Mouse (Mus musculus) G1E (cell line): Measurements from ENCODE around the gene Pex16. TPM values are rescaled to one million over a fixed set of nuclear protein-coding genes. Genes with fewer than 3 reads are reported as not detected.

Experiments used
- ATAC-seq: 2 replicates; pipeline ENCODE4 v1.8.0; 2016; ENCODE audit warnings: mild to moderate bottlenecking; ENCODE audit not compliant: insufficient number of reproducible peaks, poor library complexity, low FRiP score, severe bottlenecking; ENCODE audit errors: extremely low read depth
- DNase-seq: peaks from one replicate; pipeline ENCODE4 v3.0.0; 2012; ENCODE audit warnings: low spot score
- H3K27me3 ChIP-seq: 2 replicates; pipeline ENCODE4 v1.6.1; 2012; ENCODE audit warnings: mild to moderate bottlenecking, low read length, inconsistent platforms; ENCODE audit not compliant: insufficient read depth
- H3K36me3 ChIP-seq: replicated peaks from 2 replicates; pipeline ENCODE3; 2012; ENCODE audit warnings: mild to moderate bottlenecking, inconsistent platforms
- H3K4me1 ChIP-seq: 2 replicates; pipeline ENCODE4 v1.6.1; 2012; ENCODE audit warnings: low read depth, low read length, inconsistent platforms, mixed read lengths; ENCODE audit not compliant: insufficient read depth
- H3K4me3 ChIP-seq: 2 replicates; pipeline ENCODE4 v1.5.1; 2012; ENCODE audit warnings: low read depth, mild to moderate bottlenecking, inconsistent platforms, low read length, moderate library complexity, mixed read lengths
- H3K9me3 ChIP-seq: replicated peaks from 2 replicates; pipeline ENCODE4 v1.6.1; 2012; ENCODE audit warnings: inconsistent platforms
- CTCF ChIP-seq: IDR thresholded peaks from 2 replicates; pipeline ENCODE4 v1.5.1; 2012; ENCODE audit warnings: low read depth, low read length, inconsistent platforms, mixed read lengths
- GATA1 ChIP-seq: IDR thresholded peaks from 2 replicates; pipeline ENCODE4 v1.6.1; 2012; ENCODE audit warnings: borderline replicate concordance, low read length, inconsistent platforms, mixed read lengths
- GATA2 ChIP-seq: IDR thresholded peaks from 2 replicates; pipeline ENCODE4 v1.6.1; 2012; ENCODE audit warnings: low read depth, low read length, inconsistent platforms, borderline replicate concordance
- POLR2AphosphoS5 ChIP-seq: IDR thresholded peaks from 2 replicates; pipeline ENCODE4 v1.6.1; 2012; ENCODE audit warnings: low read depth, low read length, inconsistent platforms; ENCODE audit not compliant: insufficient replicate concordance
- TAL1 ChIP-seq: conservative IDR thresholded peaks from 2 replicates; pipeline ENCODE4 v1.6.1; 2012; ENCODE audit warnings: low read depth, low read length, inconsistent platforms, mixed read lengths
- polyA plus RNA-seq: library from polyadenylated mRNA; stranded (reverse); fragments of >175 nt; gene quantifications from 2 replicates; pipeline ENCODE4 v1.2.3, GENCODE M21; 2012
- total RNA-seq, 2 experiments: library from RNA; stranded (forward) in 1 of 2; stranded (reverse) in 1 of 2; fragments of 200-1000 nt in 1 of 2; fragments of >200 nt in 1 of 2; fragmentation: Nextera tagmentation in 1 of 2; gene quantifications; 2 replicates each; pipeline ENCODE4 v1.2.3; 2014 to 2017

The Pex16 gene
- total and polyA plus RNA-seq, 3 experiments, result 6.9 to 22.0 (median 13.3) TPM

DNA sequence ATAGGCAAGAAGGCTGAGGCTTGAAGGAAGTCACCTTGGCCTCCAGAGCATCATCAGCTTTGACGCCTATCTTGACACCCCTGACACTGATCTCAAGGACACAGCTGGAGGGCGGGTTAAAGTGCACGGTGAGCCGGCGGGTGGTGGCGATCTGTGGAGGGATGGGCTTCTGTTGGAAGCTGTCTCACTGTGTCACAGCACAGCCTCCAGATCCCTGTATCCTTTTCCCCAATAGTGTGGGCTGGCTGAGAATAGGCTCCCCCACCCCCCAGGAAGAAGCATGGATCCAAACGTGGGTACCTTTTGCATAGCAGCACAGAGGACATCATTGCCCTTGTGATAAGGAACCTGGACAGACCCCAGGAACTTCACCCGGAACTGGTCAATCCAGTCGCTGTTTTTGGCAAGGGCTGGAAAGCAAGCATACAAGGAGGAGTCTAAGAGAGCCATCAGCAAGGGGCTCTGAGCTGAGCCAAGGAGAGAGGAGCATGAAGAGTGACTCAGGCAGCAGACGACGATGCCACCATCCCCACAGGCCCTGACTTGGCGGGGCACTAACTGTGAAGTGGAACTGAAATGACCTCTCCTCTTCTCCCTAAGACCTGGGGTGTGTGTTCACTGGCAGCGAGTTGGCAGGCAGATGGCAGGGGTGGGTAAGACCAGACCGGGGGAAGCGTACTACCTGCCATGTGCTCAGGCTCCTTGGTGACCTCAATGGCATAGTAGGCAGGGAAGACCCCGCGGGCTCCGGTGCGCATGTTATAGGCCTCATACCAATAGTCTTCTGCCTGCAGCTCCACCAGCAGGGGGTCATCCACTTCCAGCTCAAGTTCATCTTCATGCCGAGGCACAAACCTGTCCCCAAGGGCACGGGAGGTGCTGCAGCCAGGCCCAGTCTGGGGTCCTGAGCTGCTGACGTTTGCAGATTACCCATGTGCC, 10.9 kb downstream of the Pex16 start:
- Histone ChIP-seq H3K27me3 (peaks cover 61% of the 10 kb centered on the region), H3K9me3 (no peaks in the 10 kb centered on the region), H3K36me3 (peaks cover 35% of the 10 kb centered on the region), H3K4me1 (peaks cover 20% of the 10 kb centered on the region; the same call in 1 of the 2 replicates), H3K4me3 (no peak overlapping the region)
- ATAC-seq, result no peak
- TF ChIP-seq POLR2AphosphoS5 (no peak), TAL1 (no peak), GATA2 (no peak), GATA1 (no peak), CTCF (no peak)
- DNase-seq, result no peak

DNA sequence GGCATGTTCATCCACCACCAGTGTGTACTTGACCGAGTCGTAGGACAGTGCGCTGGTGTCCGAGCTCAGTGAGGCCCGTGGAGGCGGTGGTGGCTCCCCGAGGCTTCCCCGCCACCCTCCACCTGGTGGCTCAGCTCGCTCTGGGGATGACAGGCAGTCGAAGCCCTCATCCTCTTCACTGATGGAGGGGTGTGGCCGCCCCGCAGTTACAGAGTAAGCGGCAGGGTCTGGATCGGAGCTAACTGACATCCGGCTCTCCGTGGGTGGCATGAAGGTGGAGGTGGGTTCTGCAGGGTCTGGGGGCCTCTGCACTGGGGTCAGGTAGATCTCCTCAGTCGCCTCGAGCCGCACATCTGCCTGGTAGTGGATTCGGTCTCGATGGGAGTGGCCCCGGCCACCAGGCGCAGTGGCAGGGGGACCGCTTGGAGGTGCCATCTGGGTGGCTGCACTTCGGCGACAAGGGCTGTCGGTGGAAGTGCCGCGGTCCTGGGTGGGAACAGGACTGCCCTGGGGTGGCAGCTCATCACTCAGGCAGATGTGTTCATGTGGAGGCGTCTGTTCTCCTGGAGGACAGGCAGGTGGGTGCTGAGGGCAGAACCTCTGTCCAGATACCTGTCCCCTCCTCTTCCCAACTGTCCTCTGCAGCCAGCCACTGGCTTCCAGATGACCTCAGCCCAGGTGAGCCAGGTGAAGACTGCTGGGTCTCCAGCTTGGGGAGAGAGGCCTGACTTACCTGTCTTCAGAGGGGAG, 12.5 kb downstream of the Pex16 start:
- no peak for TF ChIP-seq GATA1
- no peak for TF ChIP-seq GATA2
- TF ChIP-seq TAL1, result no peak
- TF ChIP-seq CTCF, result no peak
- no peak for TF ChIP-seq POLR2AphosphoS5
- Histone ChIP-seq H3K27me3 (peaks cover 78% of the 10 kb centered on the region), H3K4me3 (no peak overlapping the region), H3K36me3 (peaks cover 19% of the 10 kb centered on the region), H3K4me1 (peaks cover 20% of the 10 kb centered on the region; the same call in 1 of the 2 replicates), H3K9me3 (no peaks in the 10 kb centered on the region)
- DNase-seq, result no peak
- ATAC-seq, result no peak

DNA sequence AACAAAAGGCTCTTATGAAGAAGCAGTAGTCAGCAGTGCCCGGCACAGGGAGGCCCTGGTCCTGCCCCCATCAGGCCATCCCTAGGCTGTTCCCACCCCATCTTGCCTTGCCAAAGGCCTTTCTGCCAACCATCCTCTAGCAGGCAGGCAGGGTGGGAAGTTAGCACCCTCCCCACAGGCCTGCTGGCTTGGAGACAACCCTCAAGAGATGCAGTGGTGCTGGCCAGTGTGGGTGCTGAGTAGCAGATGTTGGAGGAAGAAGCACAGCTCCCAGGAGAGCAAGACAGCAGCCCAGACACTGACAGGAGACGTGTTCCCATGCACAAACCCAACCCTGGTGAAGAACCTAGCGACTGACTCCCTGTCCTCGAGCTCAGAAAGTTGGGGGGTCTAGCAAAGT, 13.2 kb downstream of the Pex16 start:
- TF ChIP-seq GATA1 (no peak), GATA2 (no peak), POLR2AphosphoS5 (no peak)
- ATAC-seq (no peak), DNase-seq (no peak)
- Histone ChIP-seq H3K9me3 (no peaks in the 10 kb centered on the region), H3K4me3 (no peak overlapping the region), H3K4me1 (peaks cover 20% of the 10 kb centered on the region; the same call in 1 of the 2 replicates), H3K36me3 (peaks cover 12% of the 10 kb centered on the region), H3K27me3 (peaks cover 84% of the 10 kb centered on the region)

DNA sequence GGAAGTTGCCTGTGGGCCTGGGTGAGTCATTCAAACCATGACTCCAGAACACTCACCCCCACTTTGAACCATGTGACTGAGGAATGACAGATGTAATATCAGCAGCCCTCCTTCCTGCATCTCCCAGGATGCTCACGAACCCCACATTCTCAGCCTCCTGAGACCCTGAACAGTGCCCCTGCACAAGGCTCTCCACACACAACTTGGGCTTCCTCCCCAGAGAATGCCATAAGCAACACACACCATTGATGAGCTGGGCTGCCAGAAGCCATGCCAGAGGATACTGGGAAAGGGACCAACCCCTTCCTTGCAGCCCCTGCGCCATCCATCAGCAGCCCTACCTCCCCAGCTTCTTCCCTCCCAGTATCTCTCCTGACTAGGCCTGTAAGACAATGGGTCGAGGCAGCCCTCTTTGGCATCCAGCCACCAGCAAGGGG, 13.6 kb downstream of the Pex16 start:
- peaks cover 22% of the 10 kb centered on the region for H3K4me1 ChIP-seq
- H3K36me3 ChIP-seq, result peaks cover 8% of the 10 kb centered on the region
- DNase-seq (no peak), ATAC-seq (no peak)
- H3K4me3 ChIP-seq, result no peak overlapping the region
- H3K9me3 ChIP-seq, result no peaks in the 10 kb centered on the region
- TF ChIP-seq CTCF, result no peak
- TF ChIP-seq GATA2, result no peak
- no peak for TF ChIP-seq GATA1
- TF ChIP-seq POLR2AphosphoS5, result no peak
- TF ChIP-seq TAL1, result no peak
- peaks cover 89% of the 10 kb centered on the region for H3K27me3 ChIP-seq

DNA sequence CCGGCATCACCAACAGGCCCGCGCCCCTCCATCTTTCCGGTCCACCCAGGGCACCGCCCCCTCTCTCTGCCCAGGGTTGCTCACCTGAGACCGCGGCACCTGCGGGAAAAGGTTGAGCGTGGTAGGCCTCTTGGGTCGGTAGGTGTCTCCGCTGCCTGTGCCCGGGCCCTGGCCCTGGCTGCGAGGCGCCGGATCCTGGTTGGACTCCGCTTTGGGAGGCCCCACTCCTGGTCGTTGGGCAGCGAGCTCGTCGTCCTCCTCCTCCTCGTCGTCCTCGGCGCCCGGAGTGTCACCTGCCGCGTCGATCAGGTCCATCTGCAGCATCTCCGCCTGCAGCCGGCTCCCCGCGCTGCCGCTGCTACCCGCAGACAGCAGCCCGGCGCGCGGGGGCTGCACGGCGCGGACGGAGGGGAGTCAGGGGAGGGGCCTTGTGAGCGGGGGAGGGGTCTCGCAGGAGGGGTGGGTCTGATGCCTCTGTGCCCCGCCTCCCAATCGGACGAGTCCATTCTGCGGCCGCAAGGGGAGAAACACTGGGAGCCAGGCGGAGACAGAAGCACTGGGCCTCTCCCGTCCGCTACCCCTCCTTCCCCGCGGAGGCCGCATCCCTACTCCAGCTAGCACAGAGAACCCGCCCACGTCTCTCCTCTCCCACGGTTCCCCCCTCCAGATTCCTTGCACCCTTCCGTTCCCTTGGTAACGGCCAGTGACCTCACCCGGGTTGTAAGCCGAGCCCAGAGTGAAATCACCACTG, 14.6 kb downstream of the Pex16 start:
- Histone ChIP-seq H3K9me3 (no peaks in the 10 kb centered on the region), H3K4me3 (no peak overlapping the region), H3K36me3 (no peaks in the 10 kb centered on the region), H3K4me1 (peaks cover 24% of the 10 kb centered on the region), H3K27me3 (peaks cover 98% of the 10 kb centered on the region)
- DNase-seq (no peak), ATAC-seq (no peak)
- TF ChIP-seq TAL1 (no peak), GATA2 (no peak), POLR2AphosphoS5 (no peak), GATA1 (no peak), CTCF (no peak)

DNA sequence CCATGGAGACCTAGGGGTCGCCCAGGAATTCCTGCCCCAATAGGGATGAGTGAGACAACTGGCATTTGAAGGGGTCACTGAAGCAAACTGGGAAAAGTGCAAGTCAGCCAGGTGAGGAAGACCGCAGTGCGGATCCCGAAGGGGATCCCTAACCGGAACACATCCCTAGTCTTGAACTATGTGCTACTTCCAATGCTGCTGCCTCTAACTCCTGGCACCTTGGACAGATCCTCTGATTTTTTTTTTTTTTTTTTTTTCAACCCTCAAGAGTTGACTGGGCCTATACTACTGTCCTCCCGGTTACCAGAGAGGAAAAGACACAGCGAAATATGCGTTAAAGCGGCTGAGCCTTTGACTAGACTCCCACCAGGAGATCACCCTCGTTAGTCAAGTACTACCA, 15.2 kb downstream of the Pex16 start:
- Histone ChIP-seq H3K9me3 (no peaks in the 10 kb centered on the region), H3K4me1 (peaks cover 21% of the 10 kb centered on the region), H3K4me3 (no peak overlapping the region), H3K27me3 (peaks cover 98% of the 10 kb centered on the region), H3K36me3 (no peaks in the 10 kb centered on the region)
- ATAC-seq, result no peak
- no peak for DNase-seq
- TF ChIP-seq POLR2AphosphoS5 (no peak), GATA1 (no peak), CTCF (no peak), TAL1 (no peak), GATA2 (no peak)
